Mouse (Mus musculus) heart, adult 2 months (tissue): ENCODE data around the gene Slc26a8.

ENCODE experiments used
- CTCF ChIP-seq: fragments of 200-600 bp; IDR thresholded peaks from 2 replicates; pipeline ENCODE4 v1.8.1; 2022; ENCODE audit warnings: antibody characterized with exemption, mild to moderate bottlenecking, moderate library complexity
- POLR2A ChIP-seq: fragments of 200-500 bp; IDR thresholded peaks from 2 replicates; pipeline ENCODE4 v1.6.1; 2011; ENCODE audit warnings: mild to moderate bottlenecking, low read depth, low read length, control low read depth; ENCODE audit not compliant: insufficient read depth

DNA sequence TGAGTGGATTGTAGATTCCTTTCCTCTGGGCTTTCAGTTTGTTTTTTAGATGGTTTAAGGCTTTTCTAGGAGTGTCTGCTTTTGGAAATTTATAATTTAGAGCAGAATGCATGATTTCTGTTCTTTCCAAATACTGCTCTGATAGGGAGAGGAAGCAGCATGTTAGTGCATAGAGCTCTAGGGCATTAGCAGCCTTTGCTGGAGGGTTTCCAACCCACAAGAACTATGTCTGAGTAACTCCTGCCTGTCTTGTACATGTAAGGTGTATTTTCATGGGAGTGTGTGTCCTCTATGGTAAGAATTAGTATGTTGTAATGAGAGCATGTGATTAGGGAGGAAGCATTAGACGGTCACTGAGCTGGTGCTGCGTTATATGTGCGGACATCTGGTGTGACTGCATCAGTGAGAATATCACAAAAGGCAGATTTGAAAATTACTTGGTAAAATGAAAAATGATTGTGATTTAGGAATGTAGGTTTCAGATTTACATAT, 17.1 kb upstream of the Slc26a8 start:
- TF ChIP-seq CTCF (no peak), POLR2A (no peak)
